Mouse (Mus musculus) liver, adult 2 months (tissue): ENCODE measurements at regions not wholly inside any gene's neighbourhood (a gene's known extent, or its start where the extent isn't known, plus 50 kb on each side); places are given as distances from the start of the nearest gene placed in this dataset.

Source experiments
- CTCF ChIP-seq: fragments of 200-500 bp; IDR thresholded peaks from 2 replicates; pipeline ENCODE4 v1.5.1; 2011; ENCODE audit warnings: low read depth, low read length, control low read depth
- POLR2A ChIP-seq: fragments of 200-500 bp; IDR thresholded peaks from 2 replicates; pipeline ENCODE4 v1.6.1; 2011; ENCODE audit warnings: low read length, control low read depth; ENCODE audit not compliant: insufficient read depth; ENCODE audit errors: extremely low read depth

DNA sequence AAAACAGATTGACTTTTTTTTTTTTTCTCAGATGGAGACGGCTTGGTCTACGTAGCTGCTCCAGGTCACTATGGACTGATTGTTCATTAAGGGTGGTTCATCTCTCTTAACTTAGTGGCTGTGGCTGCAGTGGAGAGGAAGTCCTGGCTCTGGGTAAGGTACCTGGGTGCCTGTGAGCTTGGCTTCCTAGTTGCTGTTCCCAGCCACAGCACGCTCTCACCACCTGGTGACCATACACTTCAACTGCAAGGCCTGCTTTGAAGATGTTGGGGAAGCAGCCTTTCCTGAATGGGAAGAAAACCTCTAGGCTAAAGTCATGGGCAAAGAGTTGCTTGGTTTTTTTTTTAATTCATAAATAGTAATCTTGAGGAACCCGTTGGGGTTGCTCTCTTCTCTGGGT lies 301.6 kb downstream of the Zfp706 start:
- TF ChIP-seq CTCF (peak; percentile 88), POLR2A (no peak)
